Mouse (Mus musculus) macrophage (primary cell): Measurements from ENCODE around the gene Serpina1f. TPM values are rescaled to one million over a fixed set of nuclear protein-coding genes. Genes with fewer than 3 reads are reported as not detected.

Experiments
- H3K27ac ChIP-seq: fragments of 350-480 bp; formaldehyde crosslinking; 2 replicates; pipeline ENCODE4 v1.9.0; 2021
- H3K36me3 ChIP-seq: fragments of 350-480 bp; formaldehyde crosslinking; 2 replicates; pipeline ENCODE4 v1.9.0; 2021; ENCODE audit errors: inconsistent target
- H3K4me3 ChIP-seq: fragments of 350-480 bp; formaldehyde crosslinking; 2 replicates; pipeline ENCODE4 v1.9.0; 2021; ENCODE audit errors: inconsistent target
- H3K79me2 ChIP-seq: fragments of 350-480 bp; formaldehyde crosslinking; 2 replicates; pipeline ENCODE4 v1.9.0; 2021; ENCODE audit errors: inconsistent target
- WGBS: methylation state at CpG from one replicate; pipeline ENCODE4 v1.1.7; 2026; ENCODE audit warnings: inconsistent platforms; ENCODE audit not compliant: missing documents; 5-methylcytosine and 5-hydroxymethylcytosine counted together
- polyA plus RNA-seq: library from polyadenylated mRNA; stranded (reverse); fragments of 250-400 nt; gene quantifications from 3 replicates; pipeline ENCODE4 v1.2.4, GENCODE M21; 2018; ENCODE audit warnings: inconsistent platforms

The Serpina1f gene
- polyA plus RNA-seq, 1 experiment from 2014 or later = not detected

- WGBS = 71% methylated on average over 2 of the region's 2 CpGs
- no peaks in the 10 kb centered on the region for H3K79me2 ChIP-seq
These were observed 49.0 kb downstream of the Serpina1f start for GRCm38 (mm10) chr12:103646314-103646713.

GRCm38 (mm10) chr12:103644601-103645000 is 50.7 kb downstream of the Serpina1f start:
- Histone ChIP-seq H3K36me3 (no peaks in the 10 kb centered on the region), H3K79me2 (no peaks in the 10 kb centered on the region), H3K27ac (no peak overlapping the region), H3K4me3 (no peak overlapping the region)
- WGBS = 35% methylated on average over 5 of the region's 5 CpGs

More at GRCm38 (mm10) chr12:103646314-103646713, 49.0 kb downstream of the Serpina1f start:
- Histone ChIP-seq H3K36me3 (no peaks in the 10 kb centered on the region), H3K4me3 (no peak overlapping the region), H3K27ac (no peak overlapping the region)

- 92% methylated on average over 3 of the region's 3 CpGs for WGBS
- Histone ChIP-seq H3K27ac (no peak overlapping the region), H3K36me3 (no peaks in the 10 kb centered on the region), H3K4me3 (no peak overlapping the region), H3K79me2 (no peaks in the 10 kb centered on the region)
These were observed 51.5 kb downstream of the Serpina1f start for GRCm38 (mm10) chr12:103643818-103644217.

GRCm38 (mm10) chr12:103643336-103643735 is 52.0 kb downstream of the Serpina1f start:
- Histone ChIP-seq H3K79me2 (no peaks in the 10 kb centered on the region), H3K36me3 (no peaks in the 10 kb centered on the region), H3K4me3 (no peak overlapping the region), H3K27ac (no peak overlapping the region)
- 0% methylated on average over 2 of the region's 2 CpGs for WGBS

Other genes with a start within 250 kb of the Serpina1f start
- gene Ifi27l2b, start 238.3 kb downstream of the Serpina1f start, polyA plus RNA-seq = not detected in 3 replicates
- 0.07 to 0.09 TPM in 2 of 3 replicates, not detected in the other for gene Ppp4r4, start 163.2 kb downstream of the Serpina1f start, polyA plus RNA-seq
- not detected in 3 replicates for gene Serpina10, start 64.1 kb downstream of the Serpina1f start, polyA plus RNA-seq
- gene Serpina6, start 38.3 kb downstream of the Serpina1f start, polyA plus RNA-seq = not detected in 3 replicates
- not detected in 3 replicates for gene Serpina16, start 19.4 kb downstream of the Serpina1f start, polyA plus RNA-seq
- not detected in 3 replicates for gene Serpina1d, start 78.1 kb upstream of the Serpina1f start, polyA plus RNA-seq
- not detected in 3 replicates for gene Serpina1b, start 134.8 kb upstream of the Serpina1f start, polyA plus RNA-seq
- not detected in 3 replicates for gene Serpina1a, start 168.0 kb upstream of the Serpina1f start, polyA plus RNA-seq
- gene Serpina1c, start 209.4 kb upstream of the Serpina1f start, polyA plus RNA-seq = not detected in 3 replicates